ENCODE assay signal across 24 mouse cellular contexts in genomic region chr12:64249974-64250373, GRCm38 (mm10).
"Had no signal": no experiment of that assay in that cellular context is flagged by ENCODE, and none has a peak within 500 bp of the region (broad histone marks: within the 10 kb centered on the region; RNA-seq: fewer than 3 reads in every experiment).

No protein-coding gene starts in this region.

- H3K36me3 ChIP-seq: heart, embryonic 10.5 days; heart, embryonic 12.5 days; hindbrain, embryonic 10.5 days; hindbrain, embryonic 12.5 days; intestine, embryonic 15.5 days; limb, embryonic 10.5 days; limb, embryonic 12.5 days; liver, embryonic 13.5 days; liver, embryonic 15.5 days had no signal

- H3K9me3 ChIP-seq: heart, embryonic 10.5 days; heart, embryonic 12.5 days; hindbrain, embryonic 10.5 days; hindbrain, embryonic 12.5 days; intestine, embryonic 15.5 days; limb, embryonic 10.5 days; limb, embryonic 12.5 days; liver, embryonic 13.5 days; liver, embryonic 15.5 days had no signal

- DNase-seq: gastrocnemius, adult 2 months; gastrocnemius, postnatal 10 days; gastrocnemius, postnatal 25 days; heart, adult 18-20 months; heart, postnatal 10 days; heart, postnatal 4 days; liver; liver, embryonic 13.5 days; liver, postnatal 0 days had no signal

- H3K4me2 ChIP-seq: heart, embryonic 12.5 days; hindbrain, embryonic 12.5 days; hindbrain, embryonic 14.5 days; intestine, embryonic 15.5 days; limb, embryonic 12.5 days; liver, embryonic 11.5 days; liver, embryonic 13.5 days; liver, embryonic 15.5 days had no signal

- H3K4me1 ChIP-seq: heart, embryonic 10.5 days; heart, embryonic 12.5 days; hindbrain, embryonic 10.5 days; hindbrain, embryonic 12.5 days; intestine, embryonic 15.5 days; limb, embryonic 10.5 days; limb, embryonic 12.5 days; liver, embryonic 13.5 days; liver, embryonic 15.5 days had no signal

- H3K9ac ChIP-seq: heart, embryonic 12.5 days; hindbrain, embryonic 12.5 days; hindbrain, embryonic 14.5 days; intestine, embryonic 15.5 days; limb, embryonic 12.5 days; liver, embryonic 13.5 days; liver, embryonic 15.5 days; liver, postnatal 0 days had no signal

- H3K27ac ChIP-seq: gastrocnemius, adult 2 months; heart, embryonic 10.5 days; hindbrain, embryonic 10.5 days; hindbrain, embryonic 12.5 days; hindbrain, embryonic 14.5 days; intestine, embryonic 15.5 days; layer of hippocampus, adult 2 months; left cerebral cortex, adult 2 months; limb, embryonic 10.5 days; limb, embryonic 12.5 days; liver, embryonic 13.5 days; liver, embryonic 15.5 days had no signal

- H3K27me3 ChIP-seq: heart, embryonic 12.5 days; hindbrain, embryonic 12.5 days; intestine, embryonic 15.5 days; limb, embryonic 12.5 days; liver, embryonic 13.5 days; liver, embryonic 15.5 days had no signal

- ATAC-seq: hindbrain, embryonic 16.5 days; inflammation-experienced regulatory T-cells, adult 6 months; intestine, embryonic 15.5 days; intestine, postnatal 0 days; liver, postnatal 0 days had no signal

- H3K4me3 ChIP-seq: gastrocnemius, adult 2 months; heart, embryonic 10.5 days; heart, embryonic 12.5 days; hindbrain, embryonic 10.5 days; hindbrain, embryonic 12.5 days; intestine, embryonic 15.5 days; layer of hippocampus, adult 2 months; left cerebral cortex, adult 2 months; limb, embryonic 10.5 days; limb, embryonic 12.5 days; liver, embryonic 13.5 days; liver, embryonic 15.5 days had no signal
